Mouse (Mus musculus) erythroblast, embryonic 14.5 days (primary cell): ENCODE results near the gene Fam120c.

ENCODE experiments used
- GATA1 ChIP-seq: IDR thresholded peaks from 2 replicates; pipeline ENCODE4 v1.6.1; 2012; ENCODE audit warnings: low read length, inconsistent platforms, mixed read lengths
- TAL1 ChIP-seq: IDR thresholded peaks from 3 replicates; pipeline ENCODE4 v1.6.1; 2012; ENCODE audit warnings: low read length, inconsistent platforms, mixed read lengths

GRCm38 (mm10) chrX:151347278-151347677 is 3.3 kb downstream of the Fam120c start:
- TF ChIP-seq TAL1 (no peak), GATA1 (no peak)
